Mouse (Mus musculus) kidney, postnatal 36 days (tissue): ENCODE measurements around the gene Adarb2.

Experiments used
- DNase-seq, 2 experiments: peaks; one replicate each; pipeline ENCODE4 v3.0.0; 2021 to 2022; ENCODE audit warnings: mixed read lengths in 2 of 2

Adarb2 gene

DNA sequence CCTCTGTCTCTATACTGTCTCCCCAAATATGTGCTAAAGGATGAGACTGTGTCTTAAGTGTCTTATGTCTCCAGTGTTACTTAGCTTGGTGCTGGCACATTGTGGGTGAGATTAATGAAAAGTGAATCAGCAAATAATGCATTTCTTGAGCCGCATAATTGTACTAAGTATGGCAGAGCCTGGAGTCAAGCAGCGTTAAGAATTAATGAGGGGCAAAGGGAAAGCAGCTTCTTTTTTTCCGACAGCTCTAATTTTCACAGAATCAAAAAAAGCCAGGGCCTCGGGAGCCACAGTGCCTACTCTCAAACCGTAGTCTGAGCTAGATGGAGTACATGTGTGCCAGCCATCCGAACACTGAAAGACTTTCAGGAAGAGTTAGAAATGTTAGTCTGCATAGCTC, 488.8 kb downstream of the Adarb2 start:
- no peak for DNase-seq

DNA sequence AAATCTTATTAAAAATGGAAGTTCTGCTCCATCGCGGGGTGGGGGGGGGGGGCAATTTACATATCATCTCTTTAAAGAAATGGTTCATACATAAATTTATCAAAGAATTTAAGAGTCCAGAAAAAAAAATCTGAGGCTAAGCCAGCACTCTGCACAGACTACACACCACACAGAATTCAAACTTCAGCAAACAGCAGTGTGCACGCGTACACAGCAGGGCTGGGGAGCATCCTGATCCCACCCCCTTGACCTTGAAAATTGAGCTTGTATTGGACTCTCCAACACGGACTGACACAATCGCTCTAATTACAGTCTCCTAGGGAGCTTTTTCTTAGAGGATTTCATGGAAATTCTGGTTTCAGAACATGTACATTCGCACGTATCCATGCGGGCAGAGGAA, 490.1 kb downstream of the Adarb2 start:
- DNase-seq = no peak

DNA sequence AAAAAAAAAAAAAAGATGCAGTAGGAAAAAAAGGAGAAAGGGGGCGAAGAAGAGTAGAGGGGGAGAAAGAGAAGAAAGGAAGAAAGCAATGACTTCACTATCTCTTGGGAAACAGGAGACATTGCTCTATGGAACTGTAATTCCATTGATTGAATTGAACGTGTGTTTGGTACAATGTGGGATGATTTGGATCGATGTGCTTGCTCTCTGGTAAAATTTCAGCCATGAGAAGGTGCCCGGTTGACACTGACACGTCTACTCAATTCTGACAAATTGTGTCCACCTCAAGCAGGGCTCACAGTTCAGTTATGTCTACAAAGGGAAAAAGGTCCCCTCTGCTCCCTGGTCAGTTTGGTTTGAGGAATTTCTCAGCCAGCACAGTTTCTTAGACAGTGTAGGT, 495.8 kb downstream of the Adarb2 start:
- no peak for DNase-seq

DNA sequence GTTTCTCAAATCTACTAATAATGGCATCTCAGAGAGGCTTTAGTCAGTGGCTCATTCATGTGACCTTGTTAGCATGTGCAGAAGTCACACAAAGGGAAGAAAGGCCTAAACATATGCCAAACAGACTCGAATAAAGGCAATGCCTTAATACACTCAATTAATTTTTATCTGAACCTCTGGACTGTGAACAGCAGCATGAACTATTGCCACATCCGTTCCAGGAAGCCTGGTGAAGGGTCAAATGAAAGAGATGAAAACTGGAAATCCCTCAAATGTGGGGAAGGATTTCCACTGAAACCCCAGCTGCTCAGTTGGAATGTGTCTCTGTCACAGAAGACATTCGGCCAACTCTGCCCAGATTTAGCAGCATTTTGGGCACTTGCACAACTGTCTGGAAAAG, 497.2 kb downstream of the Adarb2 start:
- DNase-seq = no peak

DNA sequence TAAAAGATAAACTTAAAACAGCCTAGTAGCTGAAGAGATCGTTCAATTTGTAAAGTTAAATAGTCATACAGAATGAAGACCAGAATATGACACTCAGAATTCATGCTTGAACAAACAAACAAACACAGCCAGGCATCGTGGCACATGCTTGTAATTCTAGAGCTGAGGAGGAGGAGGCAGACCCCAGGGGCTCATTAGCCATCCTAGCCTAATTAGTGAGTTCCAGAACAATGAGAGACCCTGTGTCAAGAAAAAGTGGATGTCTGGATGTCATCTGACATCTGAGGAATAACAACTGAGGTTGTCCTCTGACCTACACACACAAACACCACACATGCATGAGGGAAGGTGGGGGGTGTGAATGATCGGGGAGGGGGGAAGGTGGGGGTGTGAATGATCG, 498.3 kb downstream of the Adarb2 start:
- no peak for DNase-seq

DNA sequence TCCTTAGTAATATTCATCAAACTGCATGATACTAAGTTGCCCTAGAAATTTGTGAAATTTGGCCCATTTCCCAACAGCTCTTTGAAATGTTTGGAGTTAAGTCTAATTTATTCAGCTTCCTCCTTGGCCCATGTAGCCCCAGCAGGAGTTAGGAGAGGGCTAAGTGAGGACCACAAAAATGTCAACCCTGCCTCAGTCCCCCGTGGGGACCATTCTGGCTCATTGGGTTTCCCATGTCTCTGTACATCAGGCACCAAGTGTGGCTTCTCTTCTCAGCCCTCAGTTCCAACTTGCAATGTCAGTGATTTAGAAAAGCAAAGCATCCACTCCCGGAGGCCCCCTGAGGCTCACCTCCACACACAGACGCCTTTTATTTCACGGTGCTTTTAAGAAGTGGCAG, 502.6 kb downstream of the Adarb2 start:
- no peak for DNase-seq

DNA sequence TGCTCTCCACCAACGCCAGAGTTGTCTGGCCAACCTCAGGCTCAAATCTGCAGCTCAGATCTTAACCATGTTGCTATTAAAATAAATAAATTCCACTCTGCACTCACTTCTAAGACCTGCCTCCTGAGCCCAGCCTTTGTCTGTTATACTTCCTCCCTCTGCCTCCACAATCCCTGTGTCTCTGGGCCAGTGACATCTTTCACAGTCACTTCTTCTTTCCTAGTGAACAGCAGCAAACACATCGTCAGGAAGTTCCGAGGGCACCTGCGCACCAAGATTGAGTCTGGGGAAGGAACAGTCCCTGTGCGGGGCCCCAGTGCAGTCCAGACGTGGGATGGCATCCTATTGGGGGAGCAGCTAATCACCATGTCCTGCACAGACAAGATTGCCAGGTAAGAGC, 510.7 kb downstream of the Adarb2 start:
- DNase-seq = no peak

DNA sequence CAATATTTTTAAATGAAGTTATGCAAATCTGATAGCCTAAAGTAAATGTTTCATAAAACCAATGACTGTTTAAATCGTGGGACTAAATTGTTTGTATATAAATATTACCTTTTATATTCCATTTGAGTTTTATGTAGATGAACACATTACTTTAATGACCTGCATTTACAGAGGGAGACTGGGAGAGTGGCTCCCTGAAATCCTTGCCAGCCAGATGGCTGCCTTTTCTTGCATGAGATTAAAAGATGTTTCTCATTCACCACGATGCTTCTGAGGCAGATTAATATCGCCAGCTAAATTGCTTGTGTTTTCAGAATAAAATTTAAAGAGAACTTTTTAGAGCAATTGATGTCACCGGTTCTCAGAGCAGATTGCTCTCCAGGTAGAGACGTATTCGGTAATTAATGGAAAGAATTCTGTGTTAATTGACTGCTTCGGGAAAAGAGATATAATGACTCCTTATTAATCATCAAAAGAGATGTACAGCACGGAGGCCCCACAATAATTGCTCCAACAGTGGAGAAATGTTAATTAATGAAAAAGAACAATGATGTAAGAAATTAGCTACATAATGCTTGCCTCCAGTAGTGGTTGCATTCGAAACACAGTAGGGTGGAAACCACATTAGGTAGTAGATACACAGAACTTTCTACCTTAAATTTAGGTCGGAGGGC, 527.4 kb downstream of the Adarb2 start:
- DNase-seq = no peak

DNA sequence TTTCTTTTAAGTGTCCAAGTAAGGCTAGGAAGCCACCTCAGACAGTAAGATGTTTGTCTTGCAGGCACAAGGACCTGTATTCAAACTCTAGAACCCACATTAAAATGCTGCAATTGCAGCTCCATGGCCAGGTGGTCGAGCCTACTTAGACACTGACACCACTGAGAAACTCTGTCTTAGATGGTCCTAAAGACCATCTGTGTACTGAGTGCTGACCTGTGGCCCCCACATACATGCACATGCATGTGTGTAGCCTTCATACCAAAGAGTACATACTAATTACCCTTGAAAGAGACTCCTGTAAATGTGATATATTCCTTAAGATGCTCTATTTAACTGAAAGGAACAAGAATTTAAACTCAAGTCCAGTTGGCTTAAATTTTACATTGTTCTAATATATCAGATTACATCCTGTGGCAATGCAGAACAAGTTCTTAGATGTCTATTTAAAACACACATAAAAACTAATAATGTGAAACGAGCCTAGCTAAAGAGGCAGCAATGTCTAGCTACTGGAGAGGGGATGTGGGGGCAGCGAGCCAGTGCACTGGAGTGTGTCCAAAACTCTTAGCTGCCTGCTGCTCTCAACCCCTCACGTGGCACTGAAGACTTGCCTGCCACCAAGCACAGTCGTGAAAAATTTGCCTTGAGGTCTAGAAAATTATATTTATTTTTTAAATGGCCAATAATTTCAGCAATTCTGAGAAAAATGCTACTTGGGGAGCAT, 534.6 kb downstream of the Adarb2 start:
- DNase-seq = peak; percentile 5 to 22

DNA sequence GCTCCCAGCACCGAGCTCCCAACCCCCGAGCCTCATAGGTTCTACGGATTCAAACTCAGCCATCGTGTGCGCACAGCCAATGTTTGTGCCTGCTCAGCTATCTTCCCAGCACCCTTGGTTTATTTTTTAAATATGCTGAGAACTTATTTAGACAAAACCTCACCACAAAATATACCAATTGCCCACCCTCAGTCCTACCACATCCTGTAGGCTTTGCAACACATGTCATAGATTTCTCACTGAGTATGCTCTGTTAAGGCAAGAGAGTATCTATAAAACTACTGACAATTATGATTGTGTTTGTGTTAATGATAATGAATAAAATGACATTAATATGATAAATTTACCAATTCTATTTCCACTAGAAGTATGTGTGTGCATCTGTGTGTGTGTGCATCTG, 540.1 kb downstream of the Adarb2 start:
- no peak for DNase-seq

DNA sequence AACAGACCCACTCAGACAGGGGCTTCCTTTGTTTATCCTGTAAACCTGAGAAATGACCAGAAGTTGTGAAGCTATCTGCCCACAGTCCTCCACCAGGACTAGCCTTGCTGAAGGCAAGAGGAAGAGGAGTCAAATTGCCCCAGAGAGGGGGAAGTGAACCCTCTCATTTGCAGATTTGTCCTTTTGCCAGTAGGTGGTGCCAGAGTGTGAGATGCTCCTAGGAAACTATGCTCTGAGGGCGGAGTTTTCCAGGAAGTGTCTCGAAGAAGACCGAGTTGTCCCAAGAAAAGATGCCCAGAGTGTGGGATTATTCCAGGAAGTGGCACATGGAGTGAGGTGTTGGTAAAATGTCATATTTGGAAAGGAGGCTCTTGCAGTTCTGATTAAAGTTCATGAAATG, 541.9 kb downstream of the Adarb2 start:
- peak; percentile 35 to 41 for DNase-seq

DNA sequence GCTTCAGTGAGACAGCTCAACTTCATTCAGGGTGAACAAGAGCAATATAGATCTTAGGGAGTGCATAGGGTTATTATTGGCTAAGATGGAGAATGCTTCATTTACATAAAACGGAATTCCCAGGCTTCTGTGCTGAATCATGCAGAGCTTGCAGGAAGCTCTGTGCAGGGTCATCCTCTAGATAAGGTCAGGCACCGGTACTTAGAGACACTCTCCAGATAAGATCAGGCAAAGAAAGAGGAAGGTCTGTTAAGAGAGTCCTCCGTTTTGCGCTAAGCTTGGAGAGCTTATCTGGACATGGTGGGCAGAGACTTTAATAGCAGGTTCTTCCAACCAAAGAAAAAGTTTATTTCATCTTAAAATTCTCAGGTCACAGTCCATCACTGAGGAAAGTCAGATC, 542.9 kb downstream of the Adarb2 start:
- no peak for DNase-seq

DNA sequence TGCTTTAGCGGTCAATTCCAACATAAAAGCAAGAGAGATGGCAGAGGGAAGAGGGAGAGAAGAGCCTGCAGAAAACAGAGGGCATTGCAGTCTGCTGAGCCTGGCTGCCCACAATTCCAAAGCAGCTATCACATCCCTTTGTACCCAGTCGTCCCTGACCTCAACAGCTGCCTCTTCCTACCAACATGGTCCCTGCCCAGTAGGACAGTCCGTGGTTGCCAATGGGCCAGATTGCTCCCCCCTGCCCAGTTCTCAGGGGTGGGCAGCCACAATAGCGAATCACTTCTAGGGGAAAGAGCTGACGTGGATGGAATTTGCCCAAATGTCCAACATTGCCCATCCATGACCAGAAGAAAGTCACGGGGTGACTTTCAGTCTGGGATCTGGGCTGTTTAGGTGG, 546.8 kb downstream of the Adarb2 start:
- DNase-seq = no peak

DNA sequence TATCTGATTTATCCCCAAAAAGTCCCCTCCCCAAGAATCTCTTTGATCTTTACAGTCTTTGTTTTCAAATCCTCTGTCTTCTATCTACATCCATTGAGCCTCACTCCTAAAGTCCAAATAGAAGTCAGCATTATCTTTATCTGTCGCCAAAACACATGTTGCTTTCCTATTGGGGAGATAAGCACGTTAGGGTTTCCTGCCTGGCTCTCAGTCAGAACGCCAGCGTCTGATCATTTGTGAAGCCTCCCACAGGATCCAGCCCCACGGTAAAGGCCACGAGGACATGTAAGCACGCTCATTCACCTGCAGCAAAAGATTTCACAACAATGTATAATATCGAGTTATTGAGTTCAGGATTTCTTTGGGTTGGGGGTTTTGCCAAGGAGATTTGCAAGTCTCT, 558.3 kb downstream of the Adarb2 start:
- DNase-seq = no peak

DNA sequence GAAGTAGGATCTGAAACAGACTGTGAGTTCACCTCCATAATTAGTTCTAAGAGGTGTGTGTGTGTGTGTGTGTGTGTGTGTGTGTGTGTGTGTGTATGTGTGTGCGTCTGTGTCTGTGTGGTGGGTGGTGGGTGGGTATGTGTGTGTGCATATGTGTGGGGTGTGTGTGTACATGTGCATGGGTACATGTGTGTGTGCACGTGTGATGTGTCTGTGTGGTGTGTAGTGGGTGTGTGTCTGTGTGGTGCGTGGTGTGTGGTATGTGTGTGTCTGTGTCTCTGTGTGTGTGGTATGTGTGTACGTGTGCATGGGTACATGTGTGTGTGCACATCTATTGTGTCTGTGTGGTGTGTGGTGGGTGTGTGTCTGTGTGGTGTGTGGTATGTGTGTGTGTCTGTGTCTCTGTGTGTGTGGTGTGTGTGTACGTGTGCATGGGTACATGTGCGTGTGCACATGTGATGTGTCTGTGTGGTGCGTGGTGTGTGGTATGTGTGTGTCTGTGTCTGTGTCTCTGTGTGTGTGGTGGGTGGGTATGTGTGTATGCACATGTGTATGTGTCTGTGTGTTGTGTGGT, 567.1 kb downstream of the Adarb2 start:
- no peak for DNase-seq

DNA sequence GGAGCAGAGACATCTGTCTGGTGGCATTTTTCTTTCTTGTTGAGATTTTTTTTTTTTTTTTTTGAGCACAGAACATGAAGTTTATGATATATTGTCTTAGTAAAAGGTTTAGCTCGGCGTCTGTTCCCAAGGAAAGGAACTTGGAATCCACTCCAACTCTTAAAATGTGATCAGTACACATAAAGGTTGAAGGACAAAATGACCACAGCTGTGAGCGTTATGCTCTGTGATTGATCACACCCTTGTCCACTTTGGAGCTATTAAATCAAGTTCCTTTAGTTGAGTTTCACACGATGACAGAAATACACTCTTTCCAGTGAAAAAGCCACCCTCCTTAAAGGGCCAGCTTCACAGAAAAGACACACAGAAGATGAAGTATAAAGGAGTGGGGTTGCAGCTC, 568.0 kb downstream of the Adarb2 start:
- DNase-seq = no peak

DNA sequence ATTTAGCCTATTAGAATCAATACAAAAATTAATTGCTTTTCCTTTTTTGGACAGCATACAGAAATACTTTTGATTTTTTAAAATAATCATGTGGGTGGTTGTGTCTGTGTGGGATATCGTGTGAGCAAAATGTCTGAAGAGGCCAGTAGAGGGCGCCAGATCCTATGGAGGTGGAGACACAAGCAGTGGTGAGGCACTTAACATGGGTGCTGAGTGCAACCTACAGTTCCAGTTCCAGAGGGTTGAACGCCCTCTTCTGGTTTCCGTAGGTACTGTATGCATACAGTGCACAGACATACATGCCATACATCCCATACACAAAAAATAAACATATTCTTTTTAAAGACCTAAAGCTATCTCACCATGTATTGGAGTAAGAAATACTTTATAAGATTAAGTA, 577.8 kb downstream of the Adarb2 start:
- peak; percentile 43 to 83 for DNase-seq

DNA sequence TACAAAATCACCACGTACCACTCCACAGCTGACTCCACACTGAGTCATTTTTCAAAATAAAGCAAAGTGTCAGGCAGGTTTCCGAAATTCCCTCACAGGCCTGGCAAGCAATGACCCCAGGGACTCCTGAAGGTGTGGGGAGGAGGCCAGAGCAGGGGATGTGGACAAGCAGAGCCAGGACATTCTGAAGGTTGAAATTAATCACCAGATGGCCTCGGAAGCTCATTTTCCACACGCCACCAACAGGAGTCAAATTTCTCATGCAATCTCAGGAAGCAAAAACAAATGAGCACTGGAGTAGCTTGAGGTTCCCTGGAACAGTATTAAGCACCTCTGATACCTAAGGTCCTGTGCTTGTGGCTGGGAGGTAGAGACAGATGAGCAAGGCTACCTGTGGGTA, 580.0 kb downstream of the Adarb2 start:
- no peak for DNase-seq

DNA sequence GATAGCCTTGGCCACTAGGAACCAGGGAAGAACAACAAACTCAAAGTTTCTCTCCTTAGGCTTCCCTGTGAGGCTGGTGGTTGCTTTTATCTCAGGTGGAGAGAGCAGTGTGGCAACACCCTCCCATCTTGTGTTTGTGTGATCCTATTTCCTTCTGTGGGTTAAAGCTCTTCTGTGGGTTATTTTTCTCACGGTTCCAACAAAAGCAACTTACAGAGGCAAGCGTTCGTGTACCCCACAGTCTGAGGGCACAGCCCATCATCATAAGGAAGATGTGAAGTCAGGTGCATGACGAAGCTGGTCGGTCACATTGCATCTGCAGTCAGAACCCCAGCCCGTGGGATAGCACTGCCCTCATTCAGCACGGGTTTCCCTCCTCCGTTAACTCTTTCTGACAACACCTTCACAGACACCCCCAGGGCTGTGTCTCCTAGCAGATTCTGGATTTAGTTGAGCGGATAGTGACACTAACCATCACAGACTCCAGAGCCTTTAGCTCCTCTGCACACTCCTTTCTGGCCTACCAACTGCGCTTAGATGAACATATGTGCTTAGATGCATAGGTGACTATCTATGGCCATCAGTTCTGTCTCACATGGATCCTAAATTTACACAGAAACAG, 581.1 kb downstream of the Adarb2 start:
- no peak for DNase-seq

DNA sequence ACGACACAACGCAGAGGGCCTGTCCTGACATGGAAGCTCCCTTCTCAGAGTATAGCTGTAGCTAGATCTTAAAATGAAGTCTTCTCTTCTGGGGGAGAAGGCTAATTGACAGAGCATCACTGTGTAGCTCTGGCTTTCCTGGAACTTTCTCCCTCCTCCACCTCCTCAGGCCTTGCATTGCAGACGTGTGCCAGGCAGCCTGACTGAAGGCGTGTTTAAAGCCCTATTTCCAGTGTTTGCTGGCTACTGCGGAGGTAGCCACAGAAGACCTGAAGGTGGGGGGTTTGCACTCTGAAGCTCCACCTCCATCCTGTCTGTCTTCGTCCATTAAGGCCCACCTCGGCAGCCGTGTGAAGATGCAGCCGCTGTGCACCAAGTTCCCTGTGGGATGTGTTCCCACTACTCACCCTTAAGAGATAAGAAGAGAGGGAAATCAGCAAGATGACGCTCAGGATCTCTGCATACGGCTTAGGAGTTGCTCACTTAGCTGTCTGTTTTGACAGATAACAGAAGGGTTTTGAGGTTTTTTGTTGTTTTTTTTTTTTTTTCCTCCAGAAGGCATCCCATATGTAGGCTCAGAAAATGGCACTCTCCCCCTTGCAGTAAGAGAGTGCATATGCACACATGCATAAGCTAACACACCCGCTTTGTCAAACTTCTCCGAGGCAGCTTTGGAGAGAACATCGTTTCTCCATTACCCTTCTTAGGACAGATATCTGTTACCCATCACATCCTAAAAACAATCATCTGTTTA, 581.8 kb downstream of the Adarb2 start:
- DNase-seq = no peak

DNA sequence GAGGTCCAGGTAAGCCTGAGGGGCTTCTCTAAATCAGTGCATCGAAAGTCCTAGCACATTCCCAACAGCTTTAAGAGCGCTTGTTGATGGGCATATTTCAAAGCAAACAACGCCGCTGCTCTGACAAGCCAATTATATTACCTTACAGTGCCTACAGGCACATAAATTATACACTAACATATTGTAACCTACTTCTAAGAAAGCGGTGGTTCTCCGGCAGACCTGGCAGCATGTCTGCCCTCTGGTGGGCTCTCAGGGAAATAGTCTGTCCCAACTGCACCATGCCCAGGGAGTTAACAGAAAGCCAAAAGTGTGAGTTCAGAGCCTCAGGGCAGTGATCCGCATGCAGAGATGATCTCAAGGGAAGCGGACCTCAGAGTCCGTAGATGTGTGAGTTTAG, 582.5 kb downstream of the Adarb2 start:
- DNase-seq = peak; percentile 33 to 72

DNA sequence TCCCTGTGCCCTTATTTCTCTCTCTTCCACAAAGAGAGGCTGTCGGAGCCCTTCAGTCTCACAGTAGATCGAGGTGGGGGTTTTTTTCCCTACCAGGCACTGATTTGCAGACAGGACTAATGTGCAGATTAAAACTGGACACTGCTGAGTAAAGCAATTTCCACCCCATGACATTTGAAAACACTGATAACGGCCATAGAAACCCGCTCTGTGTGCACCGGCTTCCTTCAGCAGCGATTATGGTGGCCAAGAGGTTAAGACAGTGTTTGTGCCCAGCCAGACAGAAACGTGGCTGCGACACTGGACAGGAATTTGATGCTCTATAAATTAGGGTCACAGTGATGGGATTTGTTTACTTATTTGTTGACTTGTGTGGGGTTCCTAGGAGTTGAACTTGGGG, 590.6 kb downstream of the Adarb2 start:
- DNase-seq = no peak

DNA sequence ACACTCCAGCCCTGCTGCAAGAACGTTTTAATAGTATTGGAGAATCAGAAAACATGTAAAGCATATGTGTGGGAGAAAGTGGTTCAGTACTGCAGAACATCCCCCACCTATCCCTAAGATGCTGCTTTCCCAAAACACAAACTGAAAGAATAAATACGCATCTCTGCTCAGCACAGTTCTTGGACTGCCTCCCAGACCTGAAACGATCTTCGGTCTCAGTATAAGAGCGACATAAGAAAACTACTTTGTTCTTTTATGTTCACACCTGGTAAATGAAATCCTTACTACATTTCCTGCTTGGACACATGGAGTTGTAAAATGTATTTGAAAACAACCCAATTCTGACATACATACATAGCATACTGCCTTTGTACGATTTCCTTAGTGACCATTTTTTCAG, 597.9 kb downstream of the Adarb2 start:
- no peak for DNase-seq
